In the genomic region with DNA sequence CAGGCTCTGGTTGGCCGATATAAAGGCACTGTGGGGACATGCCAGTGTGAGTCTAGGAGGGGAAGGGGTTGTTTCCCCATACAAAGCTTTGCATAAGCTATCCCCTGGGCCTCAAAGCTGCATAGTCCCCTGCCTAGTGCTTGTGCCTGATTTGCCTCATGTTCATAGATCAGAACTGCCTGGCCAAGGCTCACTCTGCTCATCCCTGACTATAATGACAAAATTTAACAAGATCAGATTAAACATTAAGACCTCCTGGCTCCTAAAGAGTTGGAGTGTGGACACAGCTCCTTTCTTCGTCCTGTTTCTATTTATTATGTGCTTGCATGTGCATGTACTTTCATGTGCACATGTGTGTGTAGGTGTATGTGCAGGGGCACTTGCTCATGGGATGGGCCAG, we compare ENCODE assay signal across 11 mouse cellular contexts.
"Had no signal": no experiment of that assay in that cellular context is flagged by ENCODE, and none has a peak within 500 bp of the region (broad histone marks: within the 10 kb centered on the region; RNA-seq: fewer than 3 reads in every experiment).

No protein-coding gene starts in this region.

- DNase-seq: forebrain, postnatal 0 days; gastrocnemius, postnatal 14 days; gastrocnemius, postnatal 36 days; heart, adult 18-20 months; heart, postnatal 14 days; heart, postnatal 36 days; kidney, postnatal 10 days; layer of hippocampus, adult 9-11 months; layer of hippocampus, postnatal 36 days; left cerebral cortex, postnatal 4 days; lung, adult 18-20 months had no signal
